Mouse (Mus musculus): Measurements from ENCODE around the gene Hmgn5.

- TF ChIP-seq CTCF (IDR thresholded peaks at IDR 0.05) (no peak), EP300 (IDR thresholded peaks at IDR 0.05) (no peak)
Measured at GRCm38 (mm10) chrX:109026224-109026623, 13.0 kb upstream of the Hmgn5 start.

All from lung, postnatal 0 days (tissue).